Mouse (Mus musculus) C2C12 (cell line): ENCODE measurements at regions not wholly inside any gene's neighbourhood (a gene's known extent, or its start where the extent isn't known, plus 50 kb on each side); places are given as distances from the start of the nearest gene placed in this dataset.

ENCODE experiments used
- MAX ChIP-seq: IDR thresholded peaks from one replicate; pipeline ENCODE4 v1.6.1; 2011; ENCODE audit warnings: mild to moderate bottlenecking, control low read depth
- MYOD1 ChIP-seq: IDR thresholded peaks from one replicate; pipeline ENCODE4 v1.6.1; 2011; ENCODE audit warnings: low read depth; ENCODE audit not compliant: control insufficient read depth, insufficient read length

- no peak for TF ChIP-seq MYOD1
- no peak for TF ChIP-seq MAX
Observed at GRCm38 (mm10) chr1:166807163-166807945, 125.7 kb upstream of the Fmo9 start.
